Mouse (Mus musculus) lung, embryonic 16.5 days (tissue): ENCODE data around the gene Slc24a5. TPM values are rescaled to one million over a fixed set of nuclear protein-coding genes. Genes with fewer than 3 reads are reported as not detected.
"Not testable (repeated sequence)": the region's sequence is repeated elsewhere in the genome, so short reads cannot be mapped to it uniquely, and the experiment has no call there.

Source experiments
- ATAC-seq: fragments of 200-750 bp; cut with Nextera tagmentation; 2 replicates; pipeline ENCODE4 v1.8.0; 2017; ENCODE audit warnings: low read depth, mild to moderate bottlenecking, moderate library complexity
- H3K27ac ChIP-seq: fragments of 300-500 bp; sonication (generic); 2 replicates; pipeline ENCODE4 v1.5.1; 2014; ENCODE audit warnings: mild to moderate bottlenecking, control low read depth, low read length
- H3K27me3 ChIP-seq: fragments of 300-500 bp; sonication (generic); 2 replicates; pipeline ENCODE4 v1.6.1; 2014; ENCODE audit warnings: low read depth, low read length, mixed read lengths; ENCODE audit not compliant: control insufficient read depth, insufficient read depth
- H3K36me3 ChIP-seq: fragments of 300-500 bp; sonication (generic); 2 replicates; pipeline ENCODE4 v1.6.1; 2014; ENCODE audit warnings: low read length; ENCODE audit not compliant: control insufficient read depth, insufficient read depth
- H3K4me1 ChIP-seq: fragments of 300-500 bp; sonication (generic); replicated peaks from 2 replicates; pipeline ENCODE4 v1.6.1; 2014; ENCODE audit warnings: low read length, mixed read lengths; ENCODE audit not compliant: control insufficient read depth, insufficient read depth
- H3K4me2 ChIP-seq: fragments of 300-500 bp; sonication (generic); 2 replicates; pipeline ENCODE4 v1.6.1; 2014; ENCODE audit warnings: low read depth, low read length, control low read depth
- H3K4me3 ChIP-seq: fragments of 300-500 bp; sonication (generic); 2 replicates; pipeline ENCODE4 v1.5.1; 2014; ENCODE audit warnings: mild to moderate bottlenecking, low read length, control low read depth
- H3K9ac ChIP-seq: fragments of 300-500 bp; sonication (generic); 2 replicates; pipeline ENCODE4 v1.6.1; 2014; ENCODE audit warnings: low read length, control low read depth
- H3K9me3 ChIP-seq: fragments of 300-500 bp; sonication (generic); 2 replicates; pipeline ENCODE4 v1.6.1; 2016; ENCODE audit warnings: low read length; ENCODE audit not compliant: control insufficient read depth
- WGBS: fragments of 180-500 bp; shearing (Covaris S2); extraction: QIAGEN DNeasy Blood & Tissue Kit; methylation state at CpG from one replicate; pipeline ENCODE4 v1.1.7; 2014; 5-methylcytosine and 5-hydroxymethylcytosine counted together
- polyA plus RNA-seq: library from polyadenylated mRNA; unstranded; fragments of >200 nt; fragmentation: Nextera tagmentation; extraction: Ambion mirVana; gene quantifications from 2 replicates; pipeline ENCODE4 v1.2.1, GENCODE M21; 2015

Gene Slc24a5
- polyA plus RNA-seq, 1 experiment from 2014 or later, result 1.7 TPM

DNA sequence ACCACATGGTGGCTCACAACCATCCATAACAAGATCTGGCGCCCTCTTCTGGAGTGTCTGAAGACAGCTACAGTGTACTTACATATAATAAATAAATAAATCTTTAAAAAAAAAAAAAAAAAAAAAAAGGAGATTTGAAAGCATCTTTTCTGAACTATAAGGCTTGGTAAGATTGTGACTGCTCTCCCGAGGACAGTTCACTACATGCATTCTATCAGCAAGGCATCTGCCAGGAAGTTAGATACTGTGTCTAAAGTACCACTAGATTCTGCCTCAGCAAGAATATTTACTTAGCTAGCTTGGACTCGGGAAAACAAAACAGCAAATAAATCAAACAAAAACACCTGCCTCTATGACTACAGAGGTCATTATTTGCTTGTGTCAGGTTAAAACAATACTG is 24.2 kb downstream of the Slc24a5 start:
- not testable (repeated sequence) for H3K4me1 ChIP-seq, H3K4me3 ChIP-seq, ATAC-seq, H3K27me3 ChIP-seq, H3K27ac ChIP-seq, H3K9me3 ChIP-seq, H3K9ac ChIP-seq, H3K4me2 ChIP-seq
- peaks cover 17% of the 10 kb centered on the region for H3K36me3 ChIP-seq
- WGBS, result 81% methylated on average over 2 of the region's 3 CpGs

DNA sequence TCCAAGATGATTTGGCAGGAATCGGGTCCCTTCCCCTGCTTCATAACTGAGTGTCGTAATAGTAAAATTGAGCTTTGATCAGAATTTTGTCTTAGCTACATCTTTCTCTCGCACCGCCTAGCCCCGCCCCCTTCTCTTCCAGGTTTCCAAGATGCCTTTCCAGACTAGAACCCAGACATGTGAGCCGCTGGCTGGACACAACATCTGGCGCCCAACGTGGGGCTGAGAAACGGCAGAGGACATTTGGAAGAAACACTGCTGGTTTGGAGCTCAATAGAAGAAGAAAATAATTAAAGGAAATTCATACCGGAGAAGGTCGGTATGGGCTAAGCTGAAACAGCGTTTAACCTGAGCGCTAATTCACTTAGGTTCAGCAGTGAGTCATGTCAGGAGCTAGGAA is 36.6 kb downstream of the Slc24a5 start:
- not testable (repeated sequence) for ATAC-seq, H3K9me3 ChIP-seq, H3K4me1 ChIP-seq, H3K4me2 ChIP-seq, H3K4me3 ChIP-seq, H3K9ac ChIP-seq, H3K27me3 ChIP-seq, H3K27ac ChIP-seq
- peaks cover 27% of the 10 kb centered on the region for H3K36me3 ChIP-seq
- 96% methylated on average over 13 of the region's 13 CpGs for WGBS

DNA sequence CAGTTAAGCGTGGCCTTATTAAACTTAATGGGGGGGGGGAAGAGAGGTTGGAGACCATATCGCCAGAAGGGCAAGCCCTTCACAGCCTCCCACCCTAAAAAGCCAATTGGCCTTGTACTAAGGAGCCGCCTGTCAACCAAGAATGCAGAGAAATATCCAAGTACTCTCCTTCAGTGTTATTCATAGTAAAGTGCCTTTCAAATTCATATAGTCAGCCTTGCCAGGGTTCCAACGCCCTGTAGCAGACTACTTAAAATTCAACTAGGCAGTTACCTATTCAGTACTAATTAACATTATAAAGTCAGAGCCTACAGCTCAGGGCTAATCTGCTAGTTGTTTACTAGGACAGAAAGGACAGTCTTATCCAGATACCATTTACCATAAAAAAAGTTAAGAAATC is 38.6 kb downstream of the Slc24a5 start:
- WGBS, result 97% methylated on average over 4 of the region's 4 CpGs
- H3K4me1 ChIP-seq, H3K27ac ChIP-seq, H3K4me3 ChIP-seq, H3K4me2 ChIP-seq, H3K27me3 ChIP-seq, H3K9me3 ChIP-seq, ATAC-seq, H3K9ac ChIP-seq: not testable (repeated sequence)
- H3K36me3 ChIP-seq, result peaks cover 20% of the 10 kb centered on the region

DNA sequence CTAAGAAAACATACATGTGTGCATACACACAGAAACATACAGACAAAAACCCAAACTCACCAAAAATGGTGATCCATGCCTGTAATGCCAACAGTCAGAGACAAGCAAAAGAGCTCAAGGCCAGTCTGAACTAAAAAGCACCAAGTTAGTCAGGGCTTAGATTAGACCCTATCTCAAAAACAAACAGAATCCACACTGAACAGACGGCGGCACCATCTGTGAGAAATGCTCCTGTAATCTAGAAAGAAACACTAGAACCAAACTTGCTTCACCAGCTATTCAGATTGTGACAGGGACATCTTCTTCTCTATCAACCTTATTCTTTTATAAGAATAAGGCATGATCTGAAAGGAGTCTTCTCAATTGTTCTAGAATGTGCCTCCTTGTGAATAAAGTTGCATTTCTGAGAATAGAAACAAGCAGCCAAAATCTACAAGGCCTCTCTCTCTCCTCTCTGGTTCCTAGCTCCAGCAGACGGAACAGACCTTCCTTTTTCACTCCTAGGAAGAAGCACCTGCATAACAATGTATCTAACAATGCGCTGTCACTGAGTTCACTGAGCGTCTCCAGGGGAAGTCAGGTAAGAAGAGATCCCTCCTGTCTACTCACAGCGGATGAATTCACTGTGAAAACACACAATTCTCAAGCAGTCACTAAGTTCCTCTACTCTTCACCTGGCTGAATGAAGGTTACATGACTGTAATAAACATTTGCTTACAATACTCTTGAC is 51.6 kb downstream of the Slc24a5 start:
- Histone ChIP-seq H3K9ac (no peak overlapping the region), H3K4me2 (no peak overlapping the region), H3K9me3 (no peaks in the 10 kb centered on the region), H3K27me3 (no peaks in the 10 kb centered on the region), H3K27ac (no peak overlapping the region), H3K4me3 (no peak overlapping the region), H3K36me3 (peaks cover 10% of the 10 kb centered on the region), H3K4me1 (peaks cover 13% of the 10 kb centered on the region)
- WGBS, result 65% methylated on average over 6 of the region's 6 CpGs
- no peak for ATAC-seq

DNA sequence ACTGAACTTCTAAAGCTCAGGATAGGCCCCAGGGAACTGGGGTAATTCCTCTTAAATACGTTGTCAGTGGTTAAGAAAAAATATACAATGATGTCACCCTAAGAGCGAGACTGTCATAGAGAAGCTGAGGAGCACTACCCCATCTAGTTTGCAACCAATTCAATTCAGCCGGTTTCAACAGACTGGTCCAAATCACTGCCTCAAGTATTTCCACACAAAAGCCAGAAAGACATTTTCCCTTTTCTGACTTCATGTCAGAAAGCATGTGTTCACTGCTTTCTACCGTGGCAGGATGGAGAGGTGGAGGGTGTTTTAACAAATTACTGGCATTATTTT is 54.3 kb downstream of the Slc24a5 start:
- WGBS, result 4% methylated on average over 4 of the region's 4 CpGs

DNA sequence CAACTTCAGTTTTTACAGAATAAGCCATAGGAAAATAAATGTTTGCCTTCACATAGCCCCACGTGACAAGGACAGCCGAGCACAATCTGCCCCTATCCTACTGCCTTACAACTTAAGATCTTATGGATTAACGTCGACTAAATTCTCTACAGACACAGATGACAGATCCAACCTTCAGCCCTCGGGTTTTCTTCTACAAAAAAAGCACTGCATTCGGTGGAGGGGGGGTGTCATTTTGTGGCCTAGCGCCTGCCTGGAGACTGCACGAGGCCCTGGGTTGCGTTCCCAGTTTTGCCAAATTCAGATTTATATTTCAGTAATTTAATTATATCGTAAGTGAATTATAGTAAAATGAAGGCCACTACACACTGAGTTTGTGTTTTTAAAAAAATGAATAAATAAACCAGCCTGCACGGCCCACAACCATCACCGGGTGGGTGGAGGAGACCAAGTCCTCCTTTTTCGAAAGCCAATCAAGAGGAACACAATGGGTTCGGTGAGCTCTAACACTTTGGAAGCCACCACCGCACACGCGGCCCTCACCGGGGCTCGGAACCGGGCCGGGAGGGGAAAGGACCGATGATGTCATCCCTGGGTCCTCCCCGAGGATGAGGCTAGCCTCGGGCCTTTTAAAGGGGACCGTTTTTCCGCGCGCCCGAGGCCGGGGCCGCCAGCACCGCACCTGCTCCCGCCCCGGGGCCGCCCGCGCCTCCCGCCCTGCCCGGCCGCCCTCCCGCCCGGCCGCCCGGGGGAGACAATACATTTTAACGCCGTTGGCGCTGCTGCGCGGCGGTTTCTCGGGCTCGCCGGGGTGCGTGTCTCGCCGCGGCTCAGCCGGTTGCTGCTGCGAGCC is 54.9 kb downstream of the Slc24a5 start:
- ATAC-seq, result peak; percentile 82
- Histone ChIP-seq H3K4me2 (peak overlapping the region; percentile 68), H3K4me3 (peak overlapping the region; percentile 69), H3K27me3 (no peaks in the 10 kb centered on the region), H3K4me1 (peaks cover 13% of the 10 kb centered on the region), H3K9me3 (no peaks in the 10 kb centered on the region), H3K36me3 (no peaks in the 10 kb centered on the region), H3K9ac (peak overlapping the region; percentile 81), H3K27ac (peak overlapping the region; percentile 79)
- under 1% methylated on average over 33 of the region's 59 CpGs for WGBS

More for the DNA sequence above, 54.3 kb downstream of the Slc24a5 start:
- Histone ChIP-seq H3K27me3 (no peaks in the 10 kb centered on the region), H3K4me1 (peaks cover 13% of the 10 kb centered on the region), H3K9ac (peak overlapping the region; percentile 81), H3K4me3 (peak overlapping the region; percentile 69), H3K9me3 (no peaks in the 10 kb centered on the region), H3K27ac (peak overlapping the region; percentile 79; the same call in 1 of the 2 replicates), H3K36me3 (no peaks in the 10 kb centered on the region), H3K4me2 (peak overlapping the region; percentile 68)
- ATAC-seq, result no peak

DNA sequence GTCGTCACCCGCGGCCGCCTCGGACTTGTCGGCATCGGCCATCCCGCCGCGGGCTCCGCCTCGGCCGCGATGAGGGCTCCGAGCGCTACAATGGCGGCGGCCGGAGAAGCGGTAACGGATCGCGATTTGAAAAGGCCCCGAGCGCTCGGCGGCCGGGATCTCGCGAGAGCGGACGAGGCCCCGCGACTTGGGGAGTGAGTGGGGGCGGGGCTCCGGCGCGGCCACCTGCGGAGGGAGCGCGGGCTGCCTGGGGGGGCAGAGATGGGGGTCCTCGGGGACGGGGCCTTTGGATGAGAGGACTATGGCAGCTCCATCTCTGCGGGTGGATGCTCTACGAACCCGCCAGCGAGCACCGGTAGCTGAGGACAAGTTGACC is 55.5 kb downstream of the Slc24a5 start, which contains the start of gene Myef2:
Gene Myef2 (minus strand): TSS at position 185 of the 376 bp plus-strand sequence.
- Histone ChIP-seq H3K4me1 (peaks cover 13% of the 10 kb centered on the region), H3K4me3 (peak within 1 kb of the TSS; percentile 69), H3K9me3 (no peaks in the 10 kb centered on the region), H3K9ac (peak within 1 kb of the TSS; percentile 81), H3K4me2 (peak within 1 kb of the TSS; percentile 68), H3K27me3 (no peaks in the 10 kb centered on the region), H3K27ac (peak within 1 kb of the TSS; percentile 79), H3K36me3 (no peaks in the 10 kb centered on the region)
- under 1% methylated on average over 41 of the region's 48 CpGs for WGBS
- peak; percentile 91 for ATAC-seq

DNA sequence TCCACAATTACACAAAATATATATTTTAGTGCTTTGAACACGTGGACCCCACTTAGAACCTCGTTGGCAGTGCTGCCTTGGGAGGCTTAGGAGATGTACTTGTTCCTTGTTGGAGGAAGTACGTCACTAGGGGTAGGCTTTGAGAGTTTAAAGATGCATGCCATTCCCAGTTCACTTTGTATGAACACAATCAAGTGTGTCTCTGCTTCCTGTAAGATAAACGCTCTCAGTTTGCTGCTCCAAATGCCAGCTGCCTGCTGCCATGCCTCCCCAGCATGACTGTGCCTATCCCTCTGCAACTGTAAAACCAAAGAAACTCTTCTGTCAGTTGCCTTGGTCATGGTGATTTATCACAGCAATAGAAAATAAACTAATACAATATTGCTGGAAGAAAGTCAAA is 57.9 kb downstream of the Slc24a5 start:
- WGBS, result 28% methylated on average over 4 of the region's 4 CpGs
- Histone ChIP-seq H3K4me2 (no peak overlapping the region), H3K4me1 (peaks cover 13% of the 10 kb centered on the region)

DNA sequence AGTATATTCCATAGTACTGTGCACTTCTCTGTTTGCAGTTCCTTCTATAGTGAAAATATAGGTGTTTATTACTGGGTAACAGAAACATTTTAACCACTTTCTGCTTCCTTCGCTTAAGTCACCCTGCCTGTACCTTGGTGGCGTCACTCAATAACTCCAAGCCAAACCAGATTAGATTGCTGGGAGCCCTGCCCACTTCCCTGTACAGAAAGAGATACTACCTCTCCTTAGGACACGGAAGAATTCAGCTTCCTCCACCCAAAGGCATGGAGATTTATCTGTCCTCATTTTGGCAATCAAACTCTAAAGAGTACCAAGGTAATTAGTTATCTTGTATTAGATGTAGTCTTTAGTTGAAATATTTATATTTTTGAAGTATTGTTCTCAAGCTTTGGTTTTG is 58.9 kb downstream of the Slc24a5 start:
- peaks cover 5% of the 10 kb centered on the region for H3K4me1 ChIP-seq
- no peaks in the 10 kb centered on the region for H3K36me3 ChIP-seq
- H3K9me3 ChIP-seq, result no peaks in the 10 kb centered on the region
- H3K27ac ChIP-seq, result no peak overlapping the region
- H3K9ac ChIP-seq, result no peak overlapping the region
- H3K27me3 ChIP-seq, result no peaks in the 10 kb centered on the region
- H3K4me3 ChIP-seq, result no peak overlapping the region
- H3K4me2 ChIP-seq, result no peak overlapping the region
- WGBS, result 67% methylated on average over 3 of the region's 3 CpGs
- ATAC-seq, result no peak

More for the DNA sequence above, 57.9 kb downstream of the Slc24a5 start:
- no peaks in the 10 kb centered on the region for H3K9me3 ChIP-seq
- ATAC-seq, result no peak
- no peak overlapping the region for H3K4me3 ChIP-seq
- H3K27me3 ChIP-seq, result no peaks in the 10 kb centered on the region
- no peak overlapping the region for H3K9ac ChIP-seq
- H3K36me3 ChIP-seq, result no peaks in the 10 kb centered on the region
- H3K27ac ChIP-seq, result no peak overlapping the region
